Mouse (Mus musculus): ENCODE measurements around the gene Rgl1.
A peak's percentile ranks its signal among the peaks of the same experiment; 100 is the strongest.

Rgl1 gene

DNA sequence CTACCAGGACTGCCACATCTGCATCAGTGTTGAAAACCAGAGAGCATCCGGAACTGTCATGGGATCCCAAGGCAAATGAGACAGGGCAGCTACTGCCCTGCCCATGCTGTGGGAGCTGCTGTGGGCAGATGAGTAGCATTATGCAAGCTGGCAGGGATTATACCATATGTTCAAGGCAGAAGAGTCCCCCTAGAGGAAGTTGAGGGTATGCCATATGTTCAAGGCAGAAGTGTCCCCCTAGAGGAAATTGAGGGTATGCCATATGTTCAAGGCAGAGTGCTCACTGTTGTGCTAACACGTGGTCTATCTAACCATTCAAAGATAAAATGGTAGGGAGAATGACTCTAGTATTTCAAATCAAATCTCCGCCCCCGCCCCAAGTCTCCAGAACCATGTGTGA is 254.9 kb downstream of the Rgl1 start:
- DNase-seq (ENCODE audit: low spot score in 2 of 2), result no peak

DNA sequence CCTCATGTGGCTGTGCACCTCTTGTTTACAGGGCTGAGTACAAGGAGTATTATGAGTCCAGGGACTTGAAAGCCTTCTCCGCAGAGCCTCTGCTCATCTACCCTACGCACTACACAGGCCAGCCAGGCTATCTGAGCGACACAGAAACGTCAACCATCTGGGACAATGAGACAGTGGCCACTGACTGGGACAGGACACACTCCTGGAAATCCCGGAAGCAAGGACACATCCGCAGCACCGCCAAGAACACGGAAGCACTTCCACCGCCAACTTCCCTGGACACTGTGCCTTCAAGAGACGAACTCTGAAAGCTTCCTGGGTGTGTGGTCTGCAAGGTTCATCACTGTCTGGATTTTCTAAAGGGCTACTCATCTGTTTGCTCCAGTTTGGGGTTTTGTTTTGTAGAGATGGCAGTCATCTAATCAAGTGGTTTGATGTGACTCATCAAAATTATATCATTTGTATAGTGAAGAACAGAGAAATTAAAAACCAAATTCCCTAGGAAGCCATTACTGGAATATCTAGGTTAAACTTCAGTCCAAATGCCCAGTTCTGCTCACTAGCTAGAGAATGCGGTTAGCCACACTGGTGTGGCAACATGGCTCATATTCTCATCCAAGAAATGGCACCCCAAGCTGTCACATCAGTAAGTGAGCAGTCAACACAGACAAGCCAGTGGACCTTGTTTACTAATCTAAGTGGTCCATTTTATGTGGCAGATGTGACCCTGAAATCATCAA is 257.5 kb downstream of the Rgl1 start:
- DNase-seq (ENCODE audit: low spot score in 2 of 2), result no peak

DNA sequence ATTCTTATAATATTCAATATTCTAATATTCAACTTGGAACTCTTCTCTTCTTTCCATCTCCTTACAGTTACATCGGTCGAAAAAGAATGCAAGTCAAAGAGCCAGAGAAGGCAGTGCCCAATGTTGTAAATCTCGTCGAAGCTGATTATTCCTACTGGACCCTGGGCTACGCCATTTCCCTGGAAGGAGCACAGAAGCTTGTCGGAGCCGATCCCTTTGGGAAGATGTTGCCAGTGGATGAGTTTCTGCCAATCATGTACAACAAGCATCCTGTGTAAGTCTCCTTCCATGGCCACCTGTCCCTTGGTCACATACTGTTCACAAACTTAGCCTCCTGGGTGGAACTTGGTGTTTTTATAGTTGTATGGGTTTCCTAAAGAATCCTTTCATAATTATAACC is 259.4 kb downstream of the Rgl1 start:
- no peak for DNase-seq (ENCODE audit: low spot score in 2 of 2)

DNA sequence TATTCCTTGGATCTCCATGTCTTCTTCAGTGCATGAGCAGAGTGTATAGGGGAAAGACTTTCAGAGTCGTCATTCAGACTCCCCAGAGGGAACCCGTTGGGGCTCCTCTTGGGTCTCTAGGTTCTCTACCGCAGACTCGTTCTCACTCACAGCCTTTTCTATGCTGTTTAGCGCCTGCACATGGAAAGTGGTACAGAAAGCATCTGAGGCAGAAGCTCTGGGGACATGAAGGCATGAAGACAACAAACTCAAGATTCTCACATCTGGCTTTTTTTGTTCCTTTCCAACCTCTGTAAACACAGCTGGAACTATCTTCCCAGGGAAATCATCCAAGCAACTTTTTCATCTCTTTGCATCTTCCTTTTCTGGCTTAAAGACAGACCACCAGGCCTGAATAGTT is 260.0 kb downstream of the Rgl1 start:
- no peak for DNase-seq (ENCODE audit: low spot score in 2 of 2)

DNA sequence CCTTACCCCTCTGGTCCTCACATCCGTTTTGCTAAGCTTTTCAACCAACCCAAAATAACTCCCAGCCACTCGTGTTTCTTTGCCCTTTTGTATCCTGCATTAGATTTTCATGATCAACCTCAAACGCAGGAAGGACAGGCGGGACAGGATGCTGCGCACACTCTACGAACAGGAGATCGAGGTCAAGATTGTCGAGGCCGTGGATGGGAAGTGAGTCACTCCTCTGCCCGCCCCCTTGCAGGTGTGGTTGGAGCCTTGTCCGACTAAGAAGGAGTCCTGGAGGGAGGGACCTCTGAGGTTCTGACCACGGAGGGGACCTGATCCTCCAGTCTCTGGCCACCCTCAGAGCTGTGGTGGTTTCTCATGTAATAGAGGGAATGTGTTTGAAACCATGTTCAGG is 266.3 kb downstream of the Rgl1 start:
- no peak for DNase-seq (ENCODE audit: low spot score in 2 of 2)

DNA sequence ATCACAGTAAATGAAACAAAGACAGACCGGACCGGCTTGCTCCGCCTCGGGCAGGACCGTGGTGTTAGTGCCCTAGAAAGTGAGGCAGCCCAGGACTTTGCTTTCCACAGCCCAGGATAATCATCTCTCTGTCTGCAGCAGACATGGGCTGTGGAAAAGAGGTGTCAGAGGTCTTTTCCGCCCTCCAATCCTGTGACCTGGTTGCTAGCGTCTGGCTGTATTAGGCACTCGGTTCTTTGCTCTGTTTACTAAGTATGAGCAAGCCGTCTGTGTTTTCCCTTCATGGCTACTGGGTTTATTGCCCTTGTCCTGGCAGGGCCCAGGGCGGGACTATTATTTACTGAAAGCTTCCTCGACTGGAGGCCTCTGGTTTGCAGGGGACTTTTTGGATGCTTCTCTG is 268.6 kb downstream of the Rgl1 start:
- no peak for DNase-seq (ENCODE audit: low spot score in 2 of 2)

DNA sequence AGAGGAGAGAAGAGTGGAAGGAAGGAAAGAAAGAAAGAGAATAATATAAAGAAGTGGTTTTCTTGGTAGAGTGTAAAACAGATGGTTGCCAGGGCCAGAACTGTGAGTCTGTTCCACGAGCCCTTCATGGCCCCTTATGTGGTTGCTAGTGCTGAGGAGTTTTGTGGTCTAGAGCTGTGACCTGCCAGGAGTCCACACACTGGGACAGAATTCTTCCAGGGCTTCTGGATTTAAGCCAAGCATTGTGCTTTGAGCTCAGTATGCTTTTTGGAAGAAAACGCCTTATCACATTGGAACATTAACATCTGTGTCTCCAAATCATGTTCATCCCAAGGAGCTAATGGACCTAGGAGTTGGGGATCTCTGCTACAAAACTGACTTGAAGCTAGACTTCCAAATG is 269.3 kb downstream of the Rgl1 start:
- no peak for DNase-seq (ENCODE audit: low spot score in 2 of 2)

DNA sequence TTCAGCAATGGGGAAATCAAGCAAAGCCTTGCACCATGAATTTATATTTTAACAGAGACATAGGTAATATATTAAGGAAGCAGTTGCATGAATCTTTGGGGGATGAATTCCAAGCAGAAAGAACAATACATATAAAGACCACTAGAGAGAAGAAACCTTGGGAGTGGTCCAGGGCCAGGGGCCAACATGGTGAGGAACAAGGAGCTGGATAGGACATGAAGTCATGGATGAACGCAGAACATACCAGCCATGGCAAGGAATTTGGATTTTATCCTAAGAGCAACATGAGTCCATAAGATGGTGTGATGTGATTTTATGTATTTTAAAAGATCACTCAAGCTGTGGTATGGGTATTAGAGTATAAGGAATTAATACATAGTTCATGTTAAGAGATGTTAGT is 273.9 kb downstream of the Rgl1 start:
- no peak for DNase-seq (ENCODE audit: low spot score in 2 of 2)

DNA sequence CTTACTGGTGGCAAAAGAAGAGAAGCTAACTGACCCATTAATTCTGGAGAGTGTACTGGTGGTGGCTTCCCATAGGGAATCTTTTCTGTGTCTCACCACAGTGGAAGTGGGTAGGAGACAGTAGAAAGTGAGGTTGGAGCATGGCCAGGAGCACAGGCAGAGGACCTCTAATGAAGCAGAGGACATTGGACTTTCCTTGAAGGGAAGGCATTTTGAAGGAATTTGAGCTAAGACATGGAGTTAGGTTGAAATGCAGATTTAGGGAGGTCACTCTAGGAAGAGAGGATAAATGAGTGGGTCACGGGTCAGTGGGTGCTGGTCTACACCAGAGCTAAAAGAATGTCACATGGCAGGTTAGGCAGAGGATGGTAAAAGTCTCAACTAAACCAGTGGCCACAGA is 275.3 kb downstream of the Rgl1 start:
- no peak for DNase-seq (ENCODE audit: low spot score in 2 of 2)

DNA sequence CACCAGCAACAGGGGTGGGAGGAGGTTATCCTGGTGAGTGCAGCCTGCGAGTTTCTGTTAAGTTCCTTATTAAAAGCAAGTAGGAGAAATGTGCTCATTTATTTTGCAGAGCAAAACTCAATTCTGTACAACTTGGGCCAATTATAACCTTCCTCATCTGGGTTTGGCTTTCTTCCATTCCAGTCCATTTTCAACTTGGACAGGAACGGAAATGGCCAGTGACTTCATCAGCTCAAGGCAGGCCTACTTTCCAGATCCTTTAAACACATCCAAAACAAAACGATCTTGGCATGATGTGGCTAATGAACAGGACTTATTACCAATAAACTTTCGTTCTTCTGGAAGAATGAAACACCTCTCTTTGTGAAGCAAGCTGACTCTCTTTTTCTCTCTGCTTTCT is 290.0 kb downstream of the Rgl1 start:
- DNase-seq (ENCODE audit: low spot score in 2 of 2), result no peak

DNA sequence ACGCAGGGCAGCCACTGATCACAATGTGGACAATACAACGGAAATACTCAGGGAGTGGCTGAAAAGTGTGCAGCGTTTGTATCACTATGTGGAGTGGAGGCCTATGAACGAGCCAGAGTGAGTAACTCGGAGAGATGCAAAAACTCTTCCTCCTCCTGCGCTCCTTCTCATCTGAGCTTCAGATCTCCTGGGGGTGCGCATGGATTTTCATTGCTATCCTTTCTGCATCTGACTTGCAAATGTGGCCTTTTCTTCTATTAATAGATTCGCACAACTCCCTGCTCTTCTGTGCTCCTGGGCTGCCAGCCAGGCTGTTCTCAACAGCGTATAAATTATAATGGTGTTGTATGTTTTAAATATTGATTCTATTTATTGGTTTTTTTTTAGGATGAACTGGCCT is 297.7 kb downstream of the Rgl1 start:
- DNase-seq (ENCODE audit: low spot score in 2 of 2), result peak; percentile 14 to 39

Measured in right cerebral cortex, adult 2 months (tissue).